Mouse (Mus musculus): Measurements from ENCODE around the gene Dctn5. TPM values are rescaled to one million over a fixed set of nuclear protein-coding genes. Genes with fewer than 3 reads are reported as not detected.
"Not testable (repeated sequence)": the region's sequence is repeated elsewhere in the genome, so short reads cannot be mapped to it uniquely, and the experiment has no call there.

The Dctn5 gene
- 28.9 and 50.0 TPM in 2 replicates for total RNA-seq (2014; rRNA removed; ENCODE audit: low replicate concordance)
- polyA plus RNA-seq (2015; fragmentation: Nextera tagmentation; extraction: Ambion mirVana) = 44.4 and 51.3 TPM in 2 replicates

DNA sequence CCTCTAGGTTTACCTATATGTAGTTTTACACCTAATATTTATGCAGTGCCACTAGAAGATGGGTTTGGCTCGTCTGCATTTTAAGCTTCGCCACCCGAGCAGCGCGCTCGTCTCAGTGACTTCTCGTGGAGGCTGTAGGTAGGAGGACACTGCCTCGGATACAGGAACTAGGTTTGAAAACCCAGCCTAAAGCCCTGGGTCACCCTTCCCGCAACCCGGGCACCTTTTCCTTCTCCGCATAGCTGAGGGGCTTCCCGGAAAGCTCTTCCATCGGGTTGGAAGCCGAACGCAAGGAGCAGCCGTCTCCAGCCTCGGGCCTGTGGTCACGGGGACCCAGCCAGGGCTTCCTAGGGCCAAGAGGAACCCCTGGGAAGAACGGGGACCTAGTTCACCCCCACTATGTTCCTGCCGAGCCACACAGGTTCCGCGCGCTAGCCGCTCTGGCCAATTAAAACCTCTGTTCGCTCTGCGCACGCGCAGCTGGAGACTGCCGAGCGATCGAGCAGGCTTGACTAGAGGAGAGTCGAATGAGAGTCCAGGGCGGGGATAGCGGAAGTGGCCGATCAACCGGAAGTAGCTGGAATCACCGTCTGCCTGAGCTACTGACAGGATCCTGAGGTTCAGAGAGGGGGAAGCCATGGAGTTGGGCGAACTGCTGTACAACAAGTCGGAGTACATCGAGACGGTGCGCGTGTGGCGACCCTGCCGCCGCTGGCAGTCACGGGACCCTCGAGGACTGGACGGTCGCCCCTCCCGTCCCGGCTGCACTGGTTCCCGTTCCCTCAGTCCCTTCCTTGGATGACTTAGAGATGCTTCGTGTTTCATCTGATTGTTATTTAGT is at the start of gene Dctn5, which contains the start of gene Palb2:
Gene Dctn5, plus strand, starts transcription at position 545 of the 841 bp plus-strand sequence.
Gene Palb2, minus strand, starts transcription at position 489 of the 841 bp plus-strand sequence.
- TF ChIP-seq EP300 (IDR thresholded peaks at IDR 0.05; ENCODE audit: low read depth) (no peak), CTCF (IDR thresholded peaks at IDR 0.05; ENCODE audit: low read depth) (no peak)
- Histone ChIP-seq H3K4me2 (ENCODE audit: low read depth, low read length) (peak within 1 kb of the TSS; percentile 88), H3K4me1 (ENCODE audit: control insufficient read depth, insufficient read depth) (0 out of 2 replicates have a peak, but pooled peaks cover 11% of the 10 kb centered on the region), H3K27me3 (ENCODE audit: control insufficient read depth, insufficient read depth, low read length) (no peaks in the 10 kb centered on the region), H3K36me3 (replicated peaks; ENCODE audit: control insufficient read depth, insufficient read depth, low read length) (peaks cover 34% of the 10 kb centered on the region), H3K27ac (ENCODE audit: low read depth) (peak within 1 kb of the TSS; percentile 76), H3K9ac (replicated peaks; ENCODE audit: low read depth, low read length) (peak within 1 kb of the TSS; percentile 84), H3K9me3 (replicated peaks; ENCODE audit: control insufficient read depth, low read length) (no peaks in the 10 kb centered on the region), H3K4me3 (ENCODE audit: low read depth, low read length) (peak within 1 kb of the TSS; percentile 87)
- WGBS = 0% methylated on average over 53 of the region's 54 CpGs
- DNase-seq (ENCODE audit: low spot score) (peak; percentile 96), ATAC-seq (ENCODE audit: insufficient read depth, low read depth) (peak; percentile 100)

DNA sequence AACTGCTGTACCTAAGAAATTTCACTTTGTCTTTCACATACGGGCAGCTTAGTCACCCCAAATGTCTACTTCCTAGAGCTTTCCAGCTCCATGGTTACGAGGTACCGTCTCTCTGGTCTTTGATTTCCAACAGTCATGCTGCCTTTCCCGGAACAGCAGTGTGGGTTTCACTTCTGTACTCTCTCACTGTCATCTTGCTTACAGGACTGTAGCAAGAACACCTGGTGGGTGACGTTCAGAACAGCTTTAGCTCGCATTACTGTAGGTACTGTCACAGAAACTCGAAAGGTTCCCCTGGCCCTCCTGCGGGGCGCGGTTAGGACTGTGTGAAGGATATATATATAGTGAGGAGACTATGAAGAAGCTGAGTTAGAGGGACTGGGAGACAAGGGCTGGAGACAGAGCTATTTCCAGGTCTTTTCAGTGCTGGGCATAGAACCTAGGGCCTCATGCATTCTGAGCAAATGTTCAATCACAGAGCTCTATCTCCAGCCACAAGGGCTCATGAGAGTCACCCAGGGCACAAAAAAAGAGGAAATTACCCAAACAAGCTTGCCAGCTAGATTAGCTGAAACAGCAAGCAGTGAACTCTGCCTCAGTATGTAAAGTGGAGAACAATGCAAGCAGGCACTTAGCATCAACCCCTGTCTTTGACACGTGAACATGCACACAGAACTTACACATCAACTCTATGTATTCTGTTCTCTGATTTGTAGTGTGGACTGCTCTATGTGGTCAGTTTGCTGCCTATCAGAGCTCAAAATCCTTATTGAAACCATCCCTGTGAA is 45.5 kb upstream of the Dctn5 start:
- 82% methylated on average over 11 of the region's 11 CpGs for WGBS
- no peak for ATAC-seq (ENCODE audit: insufficient read depth, low read depth)
- peaks cover 72% of the 10 kb centered on the region for H3K36me3 ChIP-seq (replicated peaks; ENCODE audit: control insufficient read depth, insufficient read depth, low read length)

DNA sequence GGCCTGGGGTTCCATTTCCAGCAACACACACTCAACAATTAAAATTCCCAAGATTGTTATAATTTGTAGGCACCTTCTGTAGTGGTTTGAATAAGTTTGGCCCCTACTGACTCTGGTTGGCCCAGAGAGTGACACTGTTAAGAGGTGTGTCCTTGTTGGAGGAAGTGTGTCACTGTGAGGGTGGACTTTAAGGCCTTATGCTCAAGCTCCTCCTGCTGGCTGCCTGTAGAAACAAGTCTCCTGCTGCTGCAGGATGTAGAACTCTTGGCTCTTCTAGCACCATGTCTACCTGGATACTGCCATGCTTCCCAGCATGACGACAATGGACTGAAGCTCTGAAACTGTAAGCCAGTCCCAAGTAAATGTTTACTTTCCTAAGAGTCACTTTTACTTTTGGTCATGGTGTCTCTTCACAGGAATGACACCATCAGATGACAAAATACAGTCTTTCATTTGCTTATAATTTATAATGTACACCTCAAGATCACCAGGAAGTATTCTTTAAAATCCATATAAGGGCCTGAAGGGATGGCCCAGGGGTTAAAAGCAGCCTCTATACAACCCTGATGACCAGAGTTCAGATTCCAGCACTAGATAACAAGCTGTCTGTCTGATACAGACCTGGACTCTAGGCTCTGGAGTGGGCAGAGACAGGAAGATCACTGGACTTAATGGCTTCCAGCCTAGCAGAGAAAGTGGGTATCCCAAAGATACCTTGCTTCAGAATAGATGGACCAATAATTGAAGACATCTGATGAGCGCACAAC is 38.1 kb upstream of the Dctn5 start:
- TF ChIP-seq CTCF (IDR thresholded peaks at IDR 0.05; ENCODE audit: low read depth) (peak; percentile 31), EP300 (IDR thresholded peaks at IDR 0.05; ENCODE audit: low read depth) (no peak)
- Histone ChIP-seq H3K9me3 (replicated peaks; ENCODE audit: control insufficient read depth, low read length) (no peaks in the 10 kb centered on the region), H3K27me3 (ENCODE audit: control insufficient read depth, insufficient read depth, low read length) (no peaks in the 10 kb centered on the region), H3K4me3 (ENCODE audit: low read depth, low read length) (no peak overlapping the region), H3K27ac (ENCODE audit: low read depth) (no peak overlapping the region), H3K9ac (replicated peaks; ENCODE audit: low read depth, low read length) (no peak overlapping the region), H3K4me2 (ENCODE audit: low read depth, low read length) (no peak overlapping the region), H3K36me3 (replicated peaks; ENCODE audit: control insufficient read depth, insufficient read depth, low read length) (peaks cover 83% of the 10 kb centered on the region), H3K4me1 (ENCODE audit: control insufficient read depth, insufficient read depth) (no peaks in the 10 kb centered on the region)
- ATAC-seq (ENCODE audit: insufficient read depth, low read depth) = 0 out of 2 replicates have a peak, but pooled peaks have one; percentile 28
- 91% methylated on average over 2 of the region's 2 CpGs for WGBS
- no peak for DNase-seq (ENCODE audit: low spot score)

More for the DNA sequence above, 45.5 kb upstream of the Dctn5 start:
- no peak for DNase-seq (ENCODE audit: low spot score)
- no peaks in the 10 kb centered on the region for H3K4me1 ChIP-seq (ENCODE audit: control insufficient read depth, insufficient read depth)
- no peak overlapping the region for H3K4me3 ChIP-seq (ENCODE audit: low read depth, low read length)
- no peak overlapping the region for H3K9ac ChIP-seq (replicated peaks; ENCODE audit: low read depth, low read length)
- no peaks in the 10 kb centered on the region for H3K27me3 ChIP-seq (ENCODE audit: control insufficient read depth, insufficient read depth, low read length)
- H3K9me3 ChIP-seq (replicated peaks; ENCODE audit: control insufficient read depth, low read length) = no peaks in the 10 kb centered on the region
- no peak overlapping the region for H3K4me2 ChIP-seq (ENCODE audit: low read depth, low read length)
- H3K27ac ChIP-seq (ENCODE audit: low read depth) = no peak overlapping the region
- TF ChIP-seq EP300 (IDR thresholded peaks at IDR 0.05; ENCODE audit: low read depth) (no peak), CTCF (IDR thresholded peaks at IDR 0.05; ENCODE audit: low read depth) (no peak)

DNA sequence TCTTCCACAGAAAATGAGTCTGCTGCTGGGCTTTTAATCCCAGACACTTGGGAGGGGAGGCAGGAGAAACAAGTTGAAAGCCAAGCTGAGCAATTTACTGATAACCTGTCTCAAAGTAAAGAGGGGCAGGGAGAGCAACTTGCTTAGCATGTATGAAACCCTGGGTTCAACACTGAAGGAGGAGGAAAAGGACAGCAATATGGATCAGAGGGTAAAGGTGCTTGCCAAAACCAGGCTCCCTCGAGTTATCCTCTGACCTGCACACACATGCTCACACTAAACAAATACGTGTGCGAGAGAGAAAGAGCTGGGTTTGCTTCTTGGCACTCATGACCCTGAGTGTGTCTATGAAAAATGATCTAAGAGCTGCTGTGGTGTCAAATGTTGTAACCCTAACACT is 34.8 kb upstream of the Dctn5 start:
- H3K4me1 ChIP-seq (ENCODE audit: control insufficient read depth, insufficient read depth) = peaks cover 10% of the 10 kb centered on the region; the same call in 1 of the 2 replicates
- H3K9me3 ChIP-seq (replicated peaks; ENCODE audit: control insufficient read depth, low read length) = no peaks in the 10 kb centered on the region
- TF ChIP-seq EP300 (IDR thresholded peaks at IDR 0.05; ENCODE audit: low read depth) = no peak
- TF ChIP-seq CTCF (IDR thresholded peaks at IDR 0.05; ENCODE audit: low read depth) = no peak
- H3K4me2 ChIP-seq (ENCODE audit: low read depth, low read length) = no peak overlapping the region
- H3K27me3 ChIP-seq (ENCODE audit: control insufficient read depth, insufficient read depth, low read length) = no peaks in the 10 kb centered on the region
- no peak overlapping the region for H3K9ac ChIP-seq (replicated peaks; ENCODE audit: low read depth, low read length)
- ATAC-seq (ENCODE audit: insufficient read depth, low read depth) = no peak
- no peak overlapping the region for H3K27ac ChIP-seq (ENCODE audit: low read depth)
- peaks cover 55% of the 10 kb centered on the region for H3K36me3 ChIP-seq (replicated peaks; ENCODE audit: control insufficient read depth, insufficient read depth, low read length)
- 78% methylated on average over 3 of the region's 3 CpGs for WGBS
- no peak for DNase-seq (ENCODE audit: low spot score)
- no peak overlapping the region for H3K4me3 ChIP-seq (ENCODE audit: low read depth, low read length)

DNA sequence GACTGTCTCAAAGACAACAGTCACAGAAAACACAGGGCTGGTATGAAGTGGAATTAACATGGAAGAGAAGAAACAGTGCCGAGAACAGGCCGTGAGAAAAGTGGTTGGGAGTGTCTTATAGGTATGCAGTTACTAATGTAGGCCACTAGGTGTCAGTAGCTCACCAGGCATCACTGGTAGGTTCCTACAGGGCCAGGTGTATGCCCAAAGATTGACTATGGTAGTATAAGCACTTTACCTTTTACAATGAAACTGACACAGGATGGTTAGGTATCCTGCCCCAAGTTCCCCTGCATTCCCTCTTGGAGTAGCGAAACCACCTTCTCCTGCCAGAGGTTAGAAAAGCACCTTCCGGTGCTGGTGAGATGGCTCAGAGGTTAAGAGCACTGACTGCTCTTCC is 33.6 kb upstream of the Dctn5 start:
- H3K27ac ChIP-seq (ENCODE audit: low read depth) = no peak overlapping the region
- DNase-seq (ENCODE audit: low spot score) (peak; percentile 62), ATAC-seq (ENCODE audit: insufficient read depth, low read depth) (peak; percentile 20; the same call in 1 of the 2 replicates)
- no peaks in the 10 kb centered on the region for H3K9me3 ChIP-seq (replicated peaks; ENCODE audit: control insufficient read depth, low read length)
- no peak overlapping the region for H3K4me3 ChIP-seq (ENCODE audit: low read depth, low read length)
- H3K27me3 ChIP-seq (ENCODE audit: control insufficient read depth, insufficient read depth, low read length) = no peaks in the 10 kb centered on the region
- no peak overlapping the region for H3K9ac ChIP-seq (replicated peaks; ENCODE audit: low read depth, low read length)
- peaks cover 44% of the 10 kb centered on the region for H3K36me3 ChIP-seq (replicated peaks; ENCODE audit: control insufficient read depth, insufficient read depth, low read length)
- WGBS = 42% methylated on average over 4 of the region's 4 CpGs
- H3K4me2 ChIP-seq (ENCODE audit: low read depth, low read length) = no peak overlapping the region
- TF ChIP-seq CTCF (IDR thresholded peaks at IDR 0.05; ENCODE audit: low read depth) (peak; percentile 81), EP300 (IDR thresholded peaks at IDR 0.05; ENCODE audit: low read depth) (no peak)
- peaks cover 10% of the 10 kb centered on the region; the same call in 1 of the 2 replicates for H3K4me1 ChIP-seq (ENCODE audit: control insufficient read depth, insufficient read depth)

DNA sequence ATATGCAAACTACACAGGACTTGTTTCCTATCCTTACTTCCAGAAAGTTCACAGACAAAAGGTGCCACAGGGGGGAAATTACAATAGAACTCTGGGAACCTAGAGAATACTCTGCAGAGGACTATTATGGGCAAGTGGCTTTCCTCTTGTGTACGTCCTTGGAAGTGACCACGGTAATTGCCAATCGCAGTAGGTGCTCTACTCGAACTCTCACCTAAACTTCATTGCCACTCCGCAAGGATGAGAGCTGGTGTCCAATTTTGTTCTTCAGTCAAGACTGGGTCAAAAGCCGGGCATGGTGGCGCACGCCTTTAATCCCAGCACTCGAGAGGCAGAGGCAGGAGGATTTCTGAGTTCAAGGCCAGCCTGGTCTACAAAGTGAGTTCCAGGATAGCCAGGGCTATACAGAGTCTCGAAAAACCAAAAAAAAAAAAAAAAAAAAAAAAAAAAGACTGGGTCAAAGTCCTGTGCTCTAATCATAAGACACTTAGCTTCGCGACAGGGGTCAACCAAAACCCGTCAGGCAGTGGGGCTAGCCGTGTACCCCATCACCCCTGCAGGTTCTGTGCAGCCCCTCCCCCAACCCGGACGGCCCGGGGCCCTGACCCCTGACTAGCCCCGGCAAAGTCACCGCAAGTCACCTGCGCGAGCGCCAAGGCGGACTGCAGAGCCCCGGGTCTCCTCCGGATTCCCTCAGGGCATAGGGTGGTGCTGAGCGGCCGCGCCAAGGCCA is 31.7 kb upstream of the Dctn5 start:
- H3K4me1 ChIP-seq (ENCODE audit: control insufficient read depth, insufficient read depth) = peaks cover 10% of the 10 kb centered on the region; the same call in 1 of the 2 replicates
- peak; percentile 77 for ATAC-seq (ENCODE audit: insufficient read depth, low read depth)
- peak overlapping the region; percentile 92 for H3K9ac ChIP-seq (replicated peaks; ENCODE audit: low read depth, low read length)
- H3K36me3 ChIP-seq (replicated peaks; ENCODE audit: control insufficient read depth, insufficient read depth, low read length) = peaks cover 25% of the 10 kb centered on the region
- H3K27ac ChIP-seq (ENCODE audit: low read depth) = peak overlapping the region; percentile 79
- 3% methylated on average over 25 of the region's 28 CpGs for WGBS
- not testable (repeated sequence) for H3K27me3 ChIP-seq (ENCODE audit: control insufficient read depth, insufficient read depth, low read length); H3K9me3 ChIP-seq (replicated peaks; ENCODE audit: control insufficient read depth, low read length); DNase-seq (ENCODE audit: low spot score)
- H3K4me3 ChIP-seq (ENCODE audit: low read depth, low read length) = peak overlapping the region; percentile 87
- peak overlapping the region; percentile 82 for H3K4me2 ChIP-seq (ENCODE audit: low read depth, low read length)
